Mouse (Mus musculus) embryonic fibroblast, embryonic 13.5 days (primary cell): ENCODE results near the gene Nde1. TPM values are rescaled to one million over a fixed set of nuclear protein-coding genes. Genes with fewer than 3 reads are reported as not detected.

Experiments
- H3K27ac ChIP-seq: 2 replicates; pipeline ENCODE4 v1.5.1; 2012; ENCODE audit warnings: low read length, control low read depth, inconsistent platforms; ENCODE audit not compliant: insufficient read depth
- H3K4me1 ChIP-seq: 2 replicates; pipeline ENCODE4 v1.6.1; 2011; ENCODE audit warnings: low read length; ENCODE audit not compliant: control insufficient read depth, insufficient read depth
- H3K4me3 ChIP-seq: 2 replicates; pipeline ENCODE4 v1.5.1; 2011; ENCODE audit warnings: mild to moderate bottlenecking, control low read depth, low read length; ENCODE audit not compliant: insufficient read depth
- CTCF ChIP-seq: IDR thresholded peaks from 2 replicates; pipeline ENCODE4 v1.5.1; 2011; ENCODE audit warnings: mild to moderate bottlenecking, control low read depth, low read length, moderate library complexity, borderline replicate concordance; ENCODE audit not compliant: insufficient read depth
- POLR2A ChIP-seq: IDR thresholded peaks from 2 replicates; pipeline ENCODE4 v1.6.1; 2011; ENCODE audit warnings: low read depth, mild to moderate bottlenecking, control low read depth, low read length, moderate library complexity
- polyA plus RNA-seq: library from polyadenylated mRNA; stranded (reverse); fragments of >200 nt; gene quantifications from 2 replicates; pipeline ENCODE4 v1.2.4, GENCODE M21; 2011; ENCODE audit warnings: low read depth; ENCODE audit not compliant: missing spikeins, insufficient read length

The Nde1 gene
- polyA plus RNA-seq, 1 experiment, result 57.1 TPM

GRCm38 (mm10) chr16:14194164-14194950, 31.3 kb downstream of the Nde1 start:
- TF ChIP-seq POLR2A, result no peak
- TF ChIP-seq CTCF, result no peak
- Histone ChIP-seq H3K27ac (no peak overlapping the region), H3K4me3 (no peak overlapping the region), H3K4me1 (no peaks in the 10 kb centered on the region)

GRCm38 (mm10) chr16:14195427-14195826, 32.4 kb downstream of the Nde1 start:
- H3K27ac ChIP-seq, result no peak overlapping the region
- no peak overlapping the region for H3K4me3 ChIP-seq
- TF ChIP-seq CTCF, result peak; percentile 47; the same call in 1 of the 2 replicates
- TF ChIP-seq POLR2A, result no peak
- H3K4me1 ChIP-seq, result no peaks in the 10 kb centered on the region

- no peak overlapping the region for H3K4me3 ChIP-seq
- TF ChIP-seq POLR2A (no peak), CTCF (no peak)
- H3K27ac ChIP-seq, result no peak overlapping the region
- H3K4me1 ChIP-seq, result no peaks in the 10 kb centered on the region
Measured at GRCm38 (mm10) chr16:14198798-14199197, 35.7 kb downstream of the Nde1 start.

GRCm38 (mm10) chr16:14215156-14215555, 52.1 kb downstream of the Nde1 start:
- no peak overlapping the region for H3K4me3 ChIP-seq
- no peaks in the 10 kb centered on the region for H3K4me1 ChIP-seq
- TF ChIP-seq POLR2A (no peak), CTCF (no peak)
- H3K27ac ChIP-seq, result no peak overlapping the region

- no peak overlapping the region for H3K4me3 ChIP-seq
- TF ChIP-seq CTCF, result peak; percentile 82
- TF ChIP-seq POLR2A, result no peak
Measured at GRCm38 (mm10) chr16:14237100-14237723, 74.1 kb downstream of the Nde1 start.

GRCm38 (mm10) chr16:14242059-14242458, 79.0 kb downstream of the Nde1 start:
- TF ChIP-seq CTCF, result no peak
- TF ChIP-seq POLR2A, result no peak

More at GRCm38 (mm10) chr16:14237100-14237723, 74.1 kb downstream of the Nde1 start:
- Histone ChIP-seq H3K27ac (no peak overlapping the region), H3K4me1 (no peaks in the 10 kb centered on the region)

More at GRCm38 (mm10) chr16:14242059-14242458, 79.0 kb downstream of the Nde1 start:
- Histone ChIP-seq H3K4me3 (no peak overlapping the region), H3K4me1 (no peaks in the 10 kb centered on the region), H3K27ac (no peak overlapping the region)

Other genes with a start within 250 kb of the Nde1 start
- gene 2900011O08Rik, start 176.7 kb upstream of the Nde1 start, polyA plus RNA-seq, result 0.65 and 1.1 TPM in 2 replicates
- gene Ifitm7, start 176.4 kb upstream of the Nde1 start, polyA plus RNA-seq, result not detected in 2 replicates
- gene Marf1, start 76 bp downstream of the Nde1 start, polyA plus RNA-seq, result 37.7 and 40.0 TPM in 2 replicates
- 19.8 and 33.2 TPM in 2 replicates for gene Myh11, start 128.1 kb downstream of the Nde1 start, polyA plus RNA-seq
- 72.4 and 75.4 TPM in 2 replicates for gene Fopnl, start 154.1 kb downstream of the Nde1 start, polyA plus RNA-seq
- gene Abcc1, start 198.3 kb downstream of the Nde1 start, polyA plus RNA-seq, result 78.6 and 141 TPM in 2 replicates